Mouse (Mus musculus): Measurements from ENCODE around the gene Scel. TPM values are rescaled to one million over a fixed set of nuclear protein-coding genes. Genes with fewer than 3 reads are reported as not detected.

The Scel gene
- polyA plus RNA-seq, 1 experiment from 2014 or later, result 0.27 TPM

- 35% methylated on average over 3 of the region's 3 CpGs for WGBS (ENCODE audit: missing documents)
- Histone ChIP-seq H3K79me2 (ENCODE audit: inconsistent target) (no peaks in the 10 kb centered on the region), H3K4me3 (ENCODE audit: inconsistent target) (no peak overlapping the region), H3K27ac (no peak overlapping the region), H3K36me3 (ENCODE audit: inconsistent target) (no peaks in the 10 kb centered on the region)
Observed at GRCm38 (mm10) chr14:103488659-103489058, 24.5 kb upstream of the Scel start.

- Histone ChIP-seq H3K27ac (no peak overlapping the region), H3K4me3 (ENCODE audit: inconsistent target) (no peak overlapping the region), H3K36me3 (ENCODE audit: inconsistent target) (no peaks in the 10 kb centered on the region), H3K79me2 (ENCODE audit: inconsistent target) (no peaks in the 10 kb centered on the region)
- 94% methylated on average over 8 of the region's 8 CpGs for WGBS (ENCODE audit: missing documents)
Observed at GRCm38 (mm10) chr14:103498199-103498598, 14.9 kb upstream of the Scel start.

GRCm38 (mm10) chr14:103498613-103499012 is 14.5 kb upstream of the Scel start:
- WGBS (ENCODE audit: missing documents), result 85% methylated on average over 5 of the region's 5 CpGs
- H3K4me3 ChIP-seq (ENCODE audit: inconsistent target), result no peak overlapping the region
- H3K79me2 ChIP-seq (ENCODE audit: inconsistent target), result no peaks in the 10 kb centered on the region
- no peaks in the 10 kb centered on the region for H3K36me3 ChIP-seq (ENCODE audit: inconsistent target)
- no peak overlapping the region for H3K27ac ChIP-seq

DNA sequence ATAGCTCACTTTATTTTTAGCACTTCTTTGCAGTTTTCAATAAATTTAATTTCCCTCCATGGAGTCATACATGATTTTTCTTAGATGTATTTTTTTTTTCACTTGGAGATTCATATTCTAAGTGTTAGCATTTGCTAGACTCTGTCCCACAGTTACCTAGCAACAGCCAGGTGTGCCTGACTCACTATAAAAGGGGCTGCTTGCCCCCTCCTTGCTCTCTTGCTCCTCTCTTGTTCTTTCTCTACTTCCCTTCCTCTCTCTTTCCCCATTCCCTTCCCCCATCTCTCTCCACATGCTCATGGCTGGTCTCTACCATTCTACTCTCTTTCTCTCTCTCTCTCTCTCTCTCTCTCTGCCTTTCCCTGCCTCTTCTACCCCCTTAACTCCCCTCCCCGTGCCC is 14.1 kb upstream of the Scel start:
- Histone ChIP-seq H3K36me3 (ENCODE audit: inconsistent target) (no peaks in the 10 kb centered on the region), H3K4me3 (ENCODE audit: inconsistent target) (no peak overlapping the region), H3K27ac (no peak overlapping the region), H3K79me2 (ENCODE audit: inconsistent target) (no peaks in the 10 kb centered on the region)
- 67% methylated on average over 1 of the region's 1 CpGs for WGBS (ENCODE audit: missing documents)

DNA sequence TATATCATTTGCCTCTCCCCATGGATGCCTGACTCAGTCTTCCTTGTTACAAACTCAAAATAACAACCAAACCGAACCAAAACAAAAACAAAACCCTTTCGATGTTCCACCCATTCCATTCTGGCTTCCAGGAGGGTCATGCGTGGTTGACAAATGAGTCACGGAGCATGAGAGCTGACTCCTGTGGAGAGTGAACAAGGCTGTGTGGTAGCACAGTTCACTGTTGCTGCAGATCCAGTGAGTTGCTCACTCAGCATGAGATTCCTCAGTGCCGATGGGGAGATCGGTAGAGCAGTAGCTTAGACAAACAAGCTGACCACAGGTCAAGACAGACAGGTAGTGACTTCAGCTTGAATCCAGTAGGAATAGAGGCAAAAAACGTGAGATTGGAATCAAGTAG is 12.8 kb upstream of the Scel start:
- Histone ChIP-seq H3K36me3 (ENCODE audit: inconsistent target) (no peaks in the 10 kb centered on the region), H3K79me2 (ENCODE audit: inconsistent target) (no peaks in the 10 kb centered on the region), H3K27ac (no peak overlapping the region), H3K4me3 (ENCODE audit: inconsistent target) (no peak overlapping the region)
- WGBS (ENCODE audit: missing documents), result 87% methylated on average over 7 of the region's 7 CpGs

DNA sequence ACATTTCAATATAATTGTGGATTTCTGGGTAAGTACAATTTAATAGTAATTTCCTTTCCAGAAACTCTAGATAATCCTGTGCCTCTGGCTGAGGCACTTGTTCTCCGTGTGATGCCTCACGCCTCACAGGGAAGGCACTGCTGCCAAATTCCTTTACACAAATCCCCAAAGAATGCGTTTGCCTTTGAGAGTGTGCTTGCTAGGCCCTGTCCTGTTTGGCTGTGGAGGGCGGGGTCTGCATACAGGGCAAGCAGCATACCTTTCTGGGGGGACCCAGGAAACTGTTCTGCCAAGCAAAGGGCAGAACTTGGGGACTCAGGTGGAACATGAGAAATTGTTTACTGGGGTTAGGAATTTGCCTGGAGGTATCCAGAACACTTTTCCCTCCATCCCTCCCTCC is 12.2 kb upstream of the Scel start:
- WGBS (ENCODE audit: missing documents), result 90% methylated on average over 4 of the region's 4 CpGs
- no peak overlapping the region for H3K27ac ChIP-seq

DNA sequence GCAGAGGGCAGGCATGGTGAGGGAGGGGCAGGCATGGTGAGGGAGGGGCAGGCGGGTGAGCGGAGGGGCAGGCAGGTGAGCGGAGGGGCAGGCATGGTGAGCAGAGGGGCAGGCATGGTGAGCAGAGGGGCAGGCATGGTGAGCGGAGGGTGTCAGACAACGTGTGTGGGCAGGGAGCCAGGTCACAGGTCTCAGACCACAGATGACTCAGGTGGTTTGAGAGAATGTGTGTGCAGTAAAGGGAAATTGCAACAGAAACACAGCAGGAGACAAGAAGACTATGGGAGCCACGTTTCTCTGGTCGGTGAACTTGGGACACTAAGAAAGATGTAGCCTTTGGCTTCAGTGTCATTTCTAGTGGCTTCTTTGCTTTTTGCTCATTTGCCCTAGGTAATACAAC is 8.6 kb upstream of the Scel start:
- Histone ChIP-seq H3K4me3 (ENCODE audit: inconsistent target) (no peak overlapping the region), H3K36me3 (ENCODE audit: inconsistent target) (no peaks in the 10 kb centered on the region), H3K27ac (no peak overlapping the region), H3K79me2 (ENCODE audit: inconsistent target) (no peaks in the 10 kb centered on the region)
- 47% methylated on average over 7 of the region's 7 CpGs for WGBS (ENCODE audit: missing documents)

More for the DNA sequence above, 12.2 kb upstream of the Scel start:
- Histone ChIP-seq H3K79me2 (ENCODE audit: inconsistent target) (no peaks in the 10 kb centered on the region), H3K36me3 (ENCODE audit: inconsistent target) (no peaks in the 10 kb centered on the region), H3K4me3 (ENCODE audit: inconsistent target) (no peak overlapping the region)

- Histone ChIP-seq H3K36me3 (ENCODE audit: inconsistent target) (no peaks in the 10 kb centered on the region), H3K79me2 (ENCODE audit: inconsistent target) (no peaks in the 10 kb centered on the region), H3K27ac (no peak overlapping the region), H3K4me3 (ENCODE audit: inconsistent target) (no peak overlapping the region)
- WGBS (ENCODE audit: missing documents), result 96% methylated on average over 8 of the region's 8 CpGs
Observed at GRCm38 (mm10) chr14:103509544-103509943, 3.6 kb upstream of the Scel start.

DNA sequence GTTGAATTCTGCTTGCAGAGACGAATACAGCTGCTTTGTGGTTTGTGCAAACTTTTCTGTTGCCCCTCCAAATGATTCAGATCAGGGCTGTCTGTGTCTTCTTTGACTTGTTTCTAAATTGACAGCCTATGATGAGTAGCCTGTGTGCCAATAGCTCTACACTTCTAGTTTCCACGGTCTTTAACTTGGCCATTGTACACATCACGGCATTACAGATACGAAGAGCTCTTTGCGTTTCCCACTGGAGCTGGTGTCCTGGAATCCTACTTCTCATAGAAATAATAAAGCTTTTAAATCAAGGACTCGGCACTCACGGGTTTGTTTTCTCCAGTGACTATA is 300 bp downstream of the Scel start:
- no peaks in the 10 kb centered on the region for H3K79me2 ChIP-seq (ENCODE audit: inconsistent target)
- WGBS (ENCODE audit: missing documents), result 80% methylated on average over 7 of the region's 7 CpGs

GRCm38 (mm10) chr14:103515419-103515818 is 2.3 kb downstream of the Scel start:
- no peaks in the 10 kb centered on the region for H3K36me3 ChIP-seq (ENCODE audit: inconsistent target)
- no peaks in the 10 kb centered on the region for H3K79me2 ChIP-seq (ENCODE audit: inconsistent target)
- H3K4me3 ChIP-seq (ENCODE audit: inconsistent target), result no peak overlapping the region
- 94% methylated on average over 8 of the region's 8 CpGs for WGBS (ENCODE audit: missing documents)
- no peak overlapping the region for H3K27ac ChIP-seq

More for the DNA sequence above, 300 bp downstream of the Scel start:
- Histone ChIP-seq H3K36me3 (ENCODE audit: inconsistent target) (no peaks in the 10 kb centered on the region), H3K27ac (no peak overlapping the region), H3K4me3 (ENCODE audit: inconsistent target) (no peak overlapping the region)

- Histone ChIP-seq H3K79me2 (ENCODE audit: inconsistent target) (no peaks in the 10 kb centered on the region), H3K27ac (no peak overlapping the region), H3K4me3 (ENCODE audit: inconsistent target) (no peak overlapping the region), H3K36me3 (ENCODE audit: inconsistent target) (no peaks in the 10 kb centered on the region)
- WGBS (ENCODE audit: missing documents), result 100% methylated on average over 1 of the region's 1 CpGs
Observed at GRCm38 (mm10) chr14:103526286-103526685, 13.1 kb downstream of the Scel start.

DNA sequence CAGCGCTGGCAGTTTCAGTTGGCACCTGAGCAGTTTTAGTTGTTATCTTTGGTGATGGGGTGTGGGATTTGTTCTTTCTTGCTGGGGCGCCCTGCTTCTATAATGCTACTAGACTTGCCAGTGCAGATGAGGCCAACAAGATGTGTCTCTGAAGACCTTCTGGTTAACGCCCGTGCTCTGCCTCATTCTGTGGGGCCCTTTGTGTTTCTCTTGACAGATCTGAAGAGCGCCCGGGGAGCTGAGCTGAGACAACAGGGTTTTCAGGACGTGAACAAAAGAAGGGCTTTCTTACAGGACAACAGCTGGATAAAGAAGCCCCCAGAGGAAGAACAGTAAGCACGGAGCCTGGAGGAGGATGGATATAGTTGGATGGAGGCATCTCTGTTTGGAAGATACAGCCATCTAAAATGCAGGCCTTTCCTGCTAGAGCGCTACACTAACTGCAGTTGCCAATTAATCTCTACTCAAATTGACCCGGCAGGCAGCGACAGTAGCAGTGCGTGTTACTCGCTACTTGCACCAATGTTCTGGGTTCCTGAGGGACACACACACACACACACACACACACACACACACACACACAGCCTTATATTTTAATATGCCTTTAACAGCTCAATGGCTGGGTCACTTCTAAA is 16.7 kb downstream of the Scel start:
- no peak overlapping the region for H3K27ac ChIP-seq
- WGBS (ENCODE audit: missing documents), result 96% methylated on average over 13 of the region's 13 CpGs
- no peaks in the 10 kb centered on the region for H3K79me2 ChIP-seq (ENCODE audit: inconsistent target)
- no peak overlapping the region for H3K4me3 ChIP-seq (ENCODE audit: inconsistent target)
- H3K36me3 ChIP-seq (ENCODE audit: inconsistent target), result no peaks in the 10 kb centered on the region

DNA sequence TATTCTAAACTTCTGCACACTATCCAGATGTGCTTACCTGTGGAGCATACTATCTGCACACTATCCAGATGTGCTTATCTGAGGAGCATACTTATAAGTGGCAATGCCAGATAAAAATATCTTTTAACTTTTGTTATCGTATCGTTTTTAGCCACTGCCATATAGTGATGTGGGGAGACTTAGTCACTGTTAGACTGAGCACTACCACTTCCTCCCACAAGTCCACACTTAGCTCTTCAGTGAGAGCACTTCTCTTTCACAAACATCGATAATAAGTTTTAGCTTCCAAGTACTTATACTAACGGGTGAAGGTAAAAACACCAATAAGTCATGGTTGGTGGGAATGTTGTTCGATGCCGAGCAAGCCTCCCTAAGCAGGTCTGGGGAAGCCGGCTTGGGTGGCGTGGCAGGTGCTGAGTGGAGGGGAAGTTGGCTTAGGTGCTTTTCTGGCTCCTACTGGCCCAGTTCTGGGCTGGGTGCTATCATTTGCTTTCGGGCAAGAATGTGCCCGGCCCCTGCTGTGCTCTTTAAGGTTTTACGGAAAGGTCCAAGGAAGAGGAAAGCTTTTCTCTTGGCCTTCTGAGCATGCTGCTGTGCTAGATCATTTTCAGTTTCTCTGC is 18.7 kb downstream of the Scel start:
- WGBS (ENCODE audit: missing documents), result 59% methylated on average over 11 of the region's 11 CpGs
- Histone ChIP-seq H3K36me3 (ENCODE audit: inconsistent target) (no peaks in the 10 kb centered on the region), H3K79me2 (ENCODE audit: inconsistent target) (no peaks in the 10 kb centered on the region), H3K27ac (no peak overlapping the region), H3K4me3 (ENCODE audit: inconsistent target) (no peak overlapping the region)

GRCm38 (mm10) chr14:103535511-103536024 is 22.4 kb downstream of the Scel start:
- Histone ChIP-seq H3K27ac (no peak overlapping the region; the same call in 1 of the 2 replicates), H3K36me3 (ENCODE audit: inconsistent target) (no peaks in the 10 kb centered on the region), H3K79me2 (ENCODE audit: inconsistent target) (no peaks in the 10 kb centered on the region), H3K4me3 (ENCODE audit: inconsistent target) (no peak overlapping the region)
- 27% methylated on average over 8 of the region's 8 CpGs for WGBS (ENCODE audit: missing documents)

DNA sequence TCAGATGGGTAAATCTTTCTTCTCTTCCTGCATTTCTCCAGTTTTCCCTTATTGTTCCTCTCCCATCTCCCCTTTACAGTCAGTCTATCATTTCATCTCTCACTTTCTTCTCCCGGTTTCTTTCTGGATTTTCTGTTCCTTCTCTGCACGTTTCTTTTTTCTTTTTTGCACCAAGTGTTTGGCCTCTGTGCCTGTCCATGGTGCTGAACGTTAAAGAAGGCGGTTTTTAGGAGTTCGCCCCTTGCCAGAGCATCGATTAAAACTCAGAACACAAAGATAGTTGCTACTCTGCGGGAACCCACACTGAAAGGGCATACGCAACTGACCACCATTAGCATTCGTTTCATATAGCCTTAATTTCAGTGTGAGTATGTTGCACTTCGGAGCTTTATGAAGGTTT is 23.2 kb downstream of the Scel start:
- WGBS (ENCODE audit: missing documents), result 44% methylated on average over 10 of the region's 10 CpGs
- Histone ChIP-seq H3K4me3 (ENCODE audit: inconsistent target) (no peak overlapping the region), H3K79me2 (ENCODE audit: inconsistent target) (no peaks in the 10 kb centered on the region), H3K36me3 (ENCODE audit: inconsistent target) (no peaks in the 10 kb centered on the region), H3K27ac (no peak overlapping the region)
